In genomic region chr9:90961436-90961835, GRCm38 (mm10) we compare ENCODE assay signal across 29 mouse cellular contexts.
A peak's percentile ranks its signal among the peaks of the same experiment; 100 is the strongest.
DNase-seq lines count a peak whose midpoint lies in the region; ATAC-seq and TF ChIP-seq lines count a peak whose summit lies in the region.
"Had no signal": no experiment of that assay in that cellular context is flagged by ENCODE, and none has a peak within 500 bp of the region (broad histone marks: within the 10 kb centered on the region; RNA-seq: fewer than 3 reads in every experiment).

No protein-coding gene starts in this region.

- H3K9me3 ChIP-seq in embryonic facial prominence, embryonic 11.5 days (replicated peaks; ENCODE audit: control insufficient read depth, low read length), result no peaks in the 10 kb centered on the region
- no peaks in the 10 kb centered on the region for H3K9me3 ChIP-seq in embryonic facial prominence, embryonic 10.5 days
- no peaks in the 10 kb centered on the region for H3K9me3 ChIP-seq in embryonic facial prominence, embryonic 14.5 days (ENCODE audit: control insufficient read depth, low read length)
- no peaks in the 10 kb centered on the region for H3K9me3 ChIP-seq in limb, embryonic 14.5 days (ENCODE audit: control insufficient read depth, low read length)
- H3K9me3 ChIP-seq in forebrain, embryonic 10.5 days, result no peaks in the 10 kb centered on the region
- H3K9me3 ChIP-seq: embryonic facial prominence, embryonic 13.5 days; heart, embryonic 12.5 days; heart, embryonic 15.5 days; hindbrain, embryonic 10.5 days; hindbrain, embryonic 13.5 days had no signal

- no peak for TF ChIP-seq POLR2A in limb, embryonic 14.5 days (IDR thresholded peaks at IDR 0.05; ENCODE audit: borderline replicate concordance, extremely low read depth, insufficient read depth, insufficient read length)

- no peak for ATAC-seq in embryonic facial prominence, embryonic 11.5 days (replicated peaks; ENCODE audit: insufficient number of reproducible peaks, low FRiP score, low TSS enrichment, low read depth)
- ATAC-seq in embryonic facial prominence, embryonic 14.5 days (ENCODE audit: low read depth), result no peak
- no peak for ATAC-seq in limb, embryonic 14.5 days (ENCODE audit: low FRiP score, low read depth)
- ATAC-seq: forebrain, embryonic 14.5 days; forebrain, postnatal 0 days; hindbrain, embryonic 16.5 days; inflammation-experienced regulatory T-cells, adult 6 months; Patski had no signal

- no peaks in the 10 kb centered on the region for H3K36me3 ChIP-seq in embryonic facial prominence, embryonic 11.5 days (replicated peaks; ENCODE audit: control insufficient read depth, insufficient read depth, low read depth, low read length)
- H3K36me3 ChIP-seq in embryonic facial prominence, embryonic 10.5 days (replicated peaks), result no peaks in the 10 kb centered on the region
- no peaks in the 10 kb centered on the region for H3K36me3 ChIP-seq in embryonic facial prominence, embryonic 14.5 days (ENCODE audit: control insufficient read depth, insufficient read depth, low read length)
- no peaks in the 10 kb centered on the region for H3K36me3 ChIP-seq in limb, embryonic 14.5 days (ENCODE audit: control insufficient read depth, insufficient read depth, low read length)
- no peaks in the 10 kb centered on the region for H3K36me3 ChIP-seq in forebrain, embryonic 10.5 days (replicated peaks)
- H3K36me3 ChIP-seq: embryonic facial prominence, embryonic 13.5 days; G1E; heart, embryonic 12.5 days; heart, embryonic 15.5 days; hindbrain, embryonic 10.5 days; hindbrain, embryonic 13.5 days had no signal

- no peak overlapping the region for H3K4me3 ChIP-seq in embryonic facial prominence, embryonic 11.5 days (ENCODE audit: low read depth, low read length)
- H3K4me3 ChIP-seq in embryonic facial prominence, embryonic 10.5 days, result no peak overlapping the region
- no peak overlapping the region for H3K4me3 ChIP-seq in embryonic facial prominence, embryonic 14.5 days (ENCODE audit: low read depth, low read length)
- no peak overlapping the region for H3K4me3 ChIP-seq in limb, embryonic 14.5 days (replicated peaks; ENCODE audit: low read length)
- H3K4me3 ChIP-seq in forebrain, embryonic 10.5 days, result no peak overlapping the region
- H3K4me3 ChIP-seq: embryonic facial prominence, embryonic 13.5 days; heart, embryonic 12.5 days; heart, embryonic 15.5 days; hindbrain, embryonic 10.5 days; hindbrain, embryonic 13.5 days had no signal

- H3K27me3 ChIP-seq in embryonic facial prominence, embryonic 11.5 days (ENCODE audit: control insufficient read depth, insufficient read depth, low read length), result no peaks in the 10 kb centered on the region
- no peaks in the 10 kb centered on the region for H3K27me3 ChIP-seq in embryonic facial prominence, embryonic 10.5 days (replicated peaks; ENCODE audit: low read depth, poor library complexity, severe bottlenecking)
- no peaks in the 10 kb centered on the region for H3K27me3 ChIP-seq in embryonic facial prominence, embryonic 14.5 days (replicated peaks; ENCODE audit: control insufficient read depth, insufficient read depth, low read length)
- H3K27me3 ChIP-seq in limb, embryonic 14.5 days (ENCODE audit: control insufficient read depth, insufficient read depth, low read length), result no peaks in the 10 kb centered on the region
- H3K27me3 ChIP-seq in forebrain, embryonic 10.5 days (ENCODE audit: poor library complexity, severe bottlenecking), result no peaks in the 10 kb centered on the region
- H3K27me3 ChIP-seq: CH12.LX; embryonic facial prominence, embryonic 13.5 days; heart, embryonic 12.5 days; heart, embryonic 15.5 days; hindbrain, embryonic 13.5 days; Patski had no signal

- peak; percentile 17 for DNase-seq in embryonic facial prominence, embryonic 11.5 days (ENCODE audit: low spot score)
- no peak for DNase-seq in embryonic facial prominence, embryonic 10.5 days (ENCODE audit: low spot score)
- peak; percentile 65 for DNase-seq in embryonic facial prominence, embryonic 14.5 days (ENCODE audit: low spot score)
- peak; percentile 24 for DNase-seq in hindlimb bud, embryonic 11.5 days (ENCODE audit: extremely low spot score, low read depth, low spot score)
- DNase-seq in limb, embryonic 14.5 days (ENCODE audit: low spot score), result peak; percentile 27
- no peak for DNase-seq in left cerebral cortex, adult 8-10 months (ENCODE audit: low spot score in 2 of 2)
- DNase-seq in forebrain, embryonic 10.5 days (ENCODE audit: extremely low spot score, low spot score), result no peak
- DNase-seq: adrenal gland, postnatal 10 days; adrenal gland, postnatal 36 days; B cell, adult 2 months; cerebellum, adult 2 months; cerebellum, adult 9-11 months; cerebellum, postnatal 25 days; forebrain, postnatal 0 days; gastrocnemius, postnatal 25 days; heart, adult 18-20 months; heart, postnatal 10 days; heart, postnatal 36 days had no signal

- no peak overlapping the region for H3K27ac ChIP-seq in embryonic facial prominence, embryonic 11.5 days (replicated peaks; ENCODE audit: low read depth, low read length)
- H3K27ac ChIP-seq in embryonic facial prominence, embryonic 10.5 days (replicated peaks), result no peak overlapping the region
- no peak overlapping the region for H3K27ac ChIP-seq in embryonic facial prominence, embryonic 14.5 days (replicated peaks; ENCODE audit: low read depth, low read length)
- no peak overlapping the region for H3K27ac ChIP-seq in limb, embryonic 14.5 days (replicated peaks; ENCODE audit: low read depth, low read length)
- H3K27ac ChIP-seq in forebrain, embryonic 10.5 days, result no peak overlapping the region
- H3K27ac ChIP-seq: embryonic facial prominence, embryonic 13.5 days; heart, embryonic 15.5 days; hindbrain, embryonic 10.5 days; hindbrain, embryonic 13.5 days had no signal

- H3K4me2 ChIP-seq in embryonic facial prominence, embryonic 11.5 days (ENCODE audit: low read depth, low read length), result no peak overlapping the region
- no peak overlapping the region for H3K4me2 ChIP-seq in embryonic facial prominence, embryonic 14.5 days (ENCODE audit: low read depth, low read length)
- no peak overlapping the region for H3K4me2 ChIP-seq in limb, embryonic 14.5 days (replicated peaks; ENCODE audit: low read depth, low read length, severe bottlenecking)
- H3K4me2 ChIP-seq: embryonic facial prominence, embryonic 13.5 days; heart, embryonic 12.5 days; heart, embryonic 15.5 days; hindbrain, embryonic 13.5 days had no signal

- 40% methylated on average over 4 of the region's 4 CpGs for WGBS in embryonic facial prominence, embryonic 11.5 days
- 68% methylated on average over 4 of the region's 4 CpGs for WGBS in embryonic facial prominence, embryonic 10.5 days
- 26% methylated on average over 4 of the region's 4 CpGs for WGBS in embryonic facial prominence, embryonic 14.5 days
- WGBS in limb, embryonic 14.5 days, result 30% methylated on average over 4 of the region's 4 CpGs
- WGBS in forebrain, embryonic 10.5 days, result 86% methylated on average over 4 of the region's 4 CpGs

- H3K4me1 ChIP-seq in embryonic facial prominence, embryonic 11.5 days (ENCODE audit: control insufficient read depth, insufficient read depth, low read length), result no peaks in the 10 kb centered on the region
- H3K4me1 ChIP-seq in embryonic facial prominence, embryonic 10.5 days, result 0 out of 2 replicates have a peak, but pooled peaks cover 2% of the 10 kb centered on the region
- no peaks in the 10 kb centered on the region for H3K4me1 ChIP-seq in embryonic facial prominence, embryonic 14.5 days (ENCODE audit: control insufficient read depth, insufficient read depth, low read length)
- no peaks in the 10 kb centered on the region for H3K4me1 ChIP-seq in limb, embryonic 14.5 days (ENCODE audit: control insufficient read depth, insufficient read depth, low read length)
- peaks cover 4% of the 10 kb centered on the region for H3K4me1 ChIP-seq in forebrain, embryonic 10.5 days
- H3K4me1 ChIP-seq: embryonic facial prominence, embryonic 13.5 days; heart, embryonic 12.5 days; heart, embryonic 15.5 days; hindbrain, embryonic 13.5 days had no signal

- no peak overlapping the region for H3K9ac ChIP-seq in embryonic facial prominence, embryonic 11.5 days (replicated peaks; ENCODE audit: low read length)
- no peak overlapping the region for H3K9ac ChIP-seq in embryonic facial prominence, embryonic 14.5 days (ENCODE audit: low read depth, low read length)
- no peak overlapping the region for H3K9ac ChIP-seq in limb, embryonic 14.5 days (ENCODE audit: low read depth, low read length, severe bottlenecking)
- H3K9ac ChIP-seq: embryonic facial prominence, embryonic 13.5 days; forebrain, postnatal 0 days; heart, embryonic 12.5 days; heart, embryonic 15.5 days; hindbrain, embryonic 13.5 days had no signal

Comparison
In these comparisons a context has a peak if more than half of its experiments do, and no peak if none do; other contexts are left out.
1. DNase-seq: peak in embryonic facial prominence, embryonic 11.5 days (single experiment), embryonic facial prominence, embryonic 14.5 days (single experiment), hindlimb bud, embryonic 11.5 days (single experiment) and limb, embryonic 14.5 days (single experiment); none in embryonic facial prominence, embryonic 10.5 days (single experiment), left cerebral cortex, adult 8-10 months (0 of 2) and forebrain, embryonic 10.5 days (single experiment).